Mouse (Mus musculus) neural tube, embryonic 10.5 days (tissue): ENCODE measurements around the gene Skida1.
A peak's percentile ranks its signal among the peaks of the same experiment; 100 is the strongest.

Source experiments
- DNase-seq: peaks from one replicate; pipeline ENCODE4 v3.0.0-alpha.2; 2017; ENCODE audit warnings: low spot score; ENCODE audit errors: extremely low spot score

The Skida1 gene

DNA sequence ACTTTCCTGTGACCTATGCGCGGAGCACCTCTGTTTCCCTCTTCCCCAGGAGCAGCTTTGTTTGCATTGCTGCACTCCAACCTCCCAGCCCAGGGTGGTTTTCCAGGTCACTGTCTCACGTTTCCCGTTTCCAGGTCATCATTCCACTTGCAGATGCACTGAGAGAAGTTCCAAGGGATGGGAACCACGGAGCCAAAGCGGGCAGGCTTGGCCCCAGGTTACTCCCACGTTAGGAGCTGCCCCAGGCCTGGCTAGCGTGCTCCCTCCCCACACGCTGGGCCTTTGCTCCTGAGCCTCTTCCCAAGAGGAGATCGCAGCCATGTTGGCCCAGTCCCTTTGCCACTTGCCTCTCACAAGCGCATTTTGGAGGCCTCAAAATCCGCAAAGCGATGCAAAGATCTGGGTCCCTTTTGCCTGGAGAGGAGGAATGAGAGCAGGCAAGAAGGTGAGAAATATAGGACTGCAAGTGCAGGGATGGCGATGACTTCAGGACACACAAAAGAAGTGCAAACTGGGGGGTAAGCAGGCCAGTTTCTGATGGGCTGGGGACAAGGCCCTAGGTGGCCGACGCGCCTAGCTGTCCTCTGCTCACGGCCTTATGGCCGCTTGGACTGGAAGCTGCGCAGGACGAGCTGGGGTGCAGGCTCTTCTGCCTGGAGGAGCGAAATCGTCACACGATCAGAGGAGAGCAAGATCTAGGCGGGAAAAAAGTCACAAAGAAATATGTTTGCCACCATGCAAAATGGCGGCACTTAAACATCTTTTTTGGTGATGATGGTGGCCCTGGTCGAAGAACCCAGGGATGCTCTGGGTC lies 8.3 kb downstream of the Skida1 start:
- peak; percentile 84 for DNase-seq

DNA sequence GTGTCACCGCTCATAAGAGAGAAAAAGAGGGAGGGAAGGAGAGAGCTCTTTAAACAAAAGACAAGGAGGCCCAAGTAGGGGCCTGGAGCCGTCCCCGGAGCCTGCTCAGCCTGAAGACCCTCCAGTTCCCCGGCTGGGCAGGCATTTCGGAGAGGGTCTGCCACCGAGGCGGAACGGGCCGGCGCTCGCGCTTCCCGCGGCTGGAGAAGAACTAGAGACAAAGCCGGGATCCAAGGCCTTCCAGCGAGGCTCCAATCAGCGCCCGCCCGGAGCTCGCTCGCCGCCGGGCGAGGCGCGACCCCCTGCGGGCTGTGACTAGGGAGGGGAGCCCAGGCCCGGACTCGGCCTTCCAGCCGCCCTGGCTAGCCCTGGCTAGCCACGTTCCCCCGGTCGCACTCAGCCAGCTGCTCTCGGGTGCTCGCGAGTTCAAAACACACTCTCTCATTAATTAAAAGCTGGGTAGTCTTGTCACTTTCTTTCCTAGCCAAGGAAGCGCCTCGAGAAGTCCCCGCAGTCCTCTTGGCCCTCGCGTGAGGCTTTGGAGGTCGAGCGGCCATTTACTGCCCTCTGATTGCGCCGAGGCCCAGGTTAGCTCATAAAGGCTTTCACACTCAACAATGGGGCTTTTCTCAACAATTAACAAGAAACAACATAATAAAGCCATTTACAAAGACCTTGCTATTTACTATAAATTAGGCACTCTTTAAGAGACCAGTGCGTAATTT lies 9.1 kb downstream of the Skida1 start:
- DNase-seq = peak; percentile 81

DNA sequence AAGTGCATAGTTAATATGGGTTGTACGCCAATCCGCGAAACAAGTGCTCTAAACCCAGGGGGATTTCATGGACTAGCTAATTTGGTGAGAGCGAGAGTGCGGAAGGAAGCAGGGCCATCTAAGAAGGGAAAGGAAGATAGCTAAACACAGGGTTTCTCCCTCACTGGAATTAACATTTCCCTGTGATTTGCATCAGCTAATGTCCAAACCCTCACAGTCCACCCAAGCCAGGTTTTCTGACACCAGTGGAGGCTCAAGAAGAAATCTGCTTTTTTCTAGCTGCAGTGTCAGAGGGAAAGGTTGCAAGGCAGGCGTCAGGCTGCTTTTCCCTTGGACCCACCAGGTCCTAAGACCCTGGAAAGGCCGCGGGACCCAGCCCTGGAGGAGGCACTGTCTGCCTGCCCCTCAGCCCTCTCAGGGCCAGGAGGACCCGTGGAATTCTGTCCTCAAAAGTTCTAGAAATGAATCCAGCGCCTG lies 9.9 kb downstream of the Skida1 start:
- DNase-seq = peak; percentile 65

DNA sequence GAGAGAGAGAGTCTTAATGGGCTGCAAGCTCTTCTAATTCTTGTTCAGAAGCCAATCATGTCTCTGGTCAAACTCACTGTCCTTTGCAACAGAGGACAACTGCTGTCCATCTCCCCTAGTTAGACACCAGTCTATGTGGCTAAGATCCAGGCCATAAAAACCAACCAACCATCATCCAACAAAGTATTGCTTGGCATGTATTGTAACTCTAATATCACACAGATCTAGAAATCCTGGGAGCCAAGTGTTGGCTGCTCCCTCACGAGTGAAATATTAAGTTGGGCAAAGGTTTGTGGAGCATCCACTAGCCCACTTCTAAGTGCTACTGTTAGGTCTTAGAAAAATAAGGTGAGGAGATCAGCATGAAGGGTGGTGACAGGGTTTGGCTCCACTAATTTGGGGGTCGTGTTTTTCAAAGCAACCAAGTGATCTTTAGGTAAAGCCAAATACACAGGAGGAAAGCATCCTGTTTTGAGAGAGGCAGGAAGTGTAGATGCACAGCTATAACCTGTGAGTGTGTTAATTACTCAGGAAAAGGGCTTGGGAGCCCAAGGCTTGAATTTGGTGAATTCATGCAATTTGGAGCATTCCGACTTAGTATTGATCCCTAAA lies 10.6 kb downstream of the Skida1 start:
- no peak for DNase-seq

GRCm38 (mm10) chr2:18037491-18037890 lies 11.4 kb downstream of the Skida1 start, which contains the start of gene A930004D18Rik:
Gene A930004D18Rik, minus strand, starts transcription at chr2:18037737.
- no peak for DNase-seq

- no peak for DNase-seq
These were observed 14.2 kb downstream of the Skida1 start for GRCm38 (mm10) chr2:18034371-18035250.

GRCm38 (mm10) chr2:18033166-18034108 lies 15.4 kb downstream of the Skida1 start:
- DNase-seq = peak; percentile 42

DNA sequence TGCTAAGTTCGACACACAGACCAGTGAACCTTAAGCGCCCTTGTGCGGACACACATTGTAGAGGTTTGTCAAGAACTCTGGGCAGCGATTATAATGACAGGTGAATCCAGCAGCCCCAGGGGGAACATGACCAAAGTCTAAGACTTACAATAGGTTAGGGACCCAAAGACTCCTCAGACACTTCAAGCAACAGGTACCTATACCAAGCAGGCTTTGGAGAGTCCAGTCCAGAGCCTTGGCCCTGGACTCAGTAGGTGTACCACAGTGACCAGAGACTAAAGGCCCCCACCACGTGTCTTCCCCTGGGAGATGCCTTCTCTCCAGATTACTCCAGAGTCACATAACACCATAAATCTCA lies 16.3 kb downstream of the Skida1 start:
- peak; percentile 50 for DNase-seq

DNA sequence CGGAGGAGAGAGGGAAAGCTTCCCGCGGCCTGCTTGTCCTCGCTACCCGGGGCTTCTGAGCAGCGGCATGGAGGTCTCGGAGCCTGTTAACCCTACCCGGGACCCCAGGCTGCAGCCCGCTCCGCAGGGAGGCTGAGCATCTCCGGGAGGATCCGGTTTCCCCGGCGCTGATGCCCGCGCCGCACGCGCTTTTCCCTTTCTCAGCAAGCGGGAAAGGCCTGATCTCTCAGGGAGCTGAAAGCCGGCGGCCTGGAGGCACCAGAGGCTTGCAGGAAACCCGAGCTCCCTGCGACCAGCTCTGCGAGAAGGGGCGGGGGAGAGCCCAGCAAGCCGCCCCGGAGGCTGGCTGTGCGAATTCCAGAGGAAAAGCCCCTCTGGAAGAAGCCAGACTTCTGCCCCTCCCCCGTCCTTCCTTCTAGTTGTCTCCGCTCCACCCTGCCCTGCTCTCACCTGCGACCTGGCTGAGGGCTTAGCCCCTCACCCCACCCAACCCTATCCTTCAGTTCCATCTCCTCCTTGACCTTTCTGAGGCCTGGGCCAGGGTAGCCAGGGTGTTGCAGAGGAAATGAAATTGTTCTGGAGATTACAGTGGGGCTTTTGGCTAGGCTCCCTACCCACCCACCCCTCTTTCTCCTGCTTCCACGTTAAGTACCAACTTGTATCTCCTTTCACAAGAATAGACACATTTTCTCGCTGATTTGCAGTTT lies 16.9 kb downstream of the Skida1 start:
- peak; percentile 81 for DNase-seq

GRCm38 (mm10) chr2:18031271-18031821 lies 17.5 kb downstream of the Skida1 start:
- DNase-seq = peak; percentile 74

DNA sequence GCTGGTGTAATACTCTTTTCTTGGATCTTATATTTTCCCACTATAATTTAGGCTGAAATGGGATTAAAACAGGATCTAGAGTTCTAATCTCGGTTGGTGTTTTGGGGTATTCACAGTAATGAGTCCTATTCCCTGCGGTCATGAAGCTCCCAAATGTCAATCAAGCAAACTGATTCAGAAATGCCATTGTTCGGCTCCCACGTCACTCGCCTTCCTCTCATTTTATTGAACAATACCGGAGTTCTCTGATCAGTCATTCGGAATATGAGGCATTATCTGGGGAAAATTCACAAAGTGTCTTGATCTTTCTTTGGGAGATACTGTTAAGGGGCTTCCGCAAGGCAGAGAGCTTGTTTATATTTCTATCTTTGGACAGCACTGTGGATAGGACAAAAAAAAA lies 18.3 kb downstream of the Skida1 start:
- DNase-seq = peak; percentile 38

DNA sequence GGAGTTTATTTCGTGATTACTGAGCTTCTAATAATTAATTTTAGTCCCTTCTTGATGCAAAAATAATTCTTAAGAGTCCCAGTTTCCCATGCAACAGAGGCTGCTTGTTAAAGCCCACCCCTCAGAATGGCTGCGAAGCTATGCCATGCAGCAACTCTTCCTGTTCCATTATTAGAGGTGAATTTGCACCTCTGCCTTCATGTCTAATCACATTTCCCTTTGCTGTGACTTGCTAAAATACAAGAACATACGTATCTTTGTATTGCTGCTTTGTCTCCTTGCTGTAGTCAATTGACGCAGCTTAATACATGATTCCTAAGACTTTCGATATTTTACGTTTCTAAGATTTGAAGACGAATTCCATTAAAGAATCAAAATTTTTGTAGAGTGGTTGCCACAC lies 19.2 kb downstream of the Skida1 start:
- no peak for DNase-seq

- DNase-seq = peak; percentile 90
These were observed 20.5 kb downstream of the Skida1 start for GRCm38 (mm10) chr2:18028140-18029021.

- peak; percentile 95 for DNase-seq
These were observed 21.3 kb downstream of the Skida1 start for GRCm38 (mm10) chr2:18027448-18028139.

GRCm38 (mm10) chr2:18026116-18026947 lies 22.5 kb downstream of the Skida1 start:
- DNase-seq = peak; percentile 77

GRCm38 (mm10) chr2:18025781-18026115 lies 23.1 kb downstream of the Skida1 start:
- DNase-seq = no peak

GRCm38 (mm10) chr2:18025116-18025515 lies 23.7 kb downstream of the Skida1 start:
- DNase-seq = no peak
